Mouse (Mus musculus) heart, postnatal 0 days (tissue): ENCODE measurements around the gene Pdp2.

Experiments
- CTCF ChIP-seq: IDR thresholded peaks from 2 replicates; pipeline ENCODE4 v1.5.1; 2016; ENCODE audit warnings: antibody characterized with exemption, control low read depth, low read depth
- EP300 ChIP-seq: IDR thresholded peaks from 2 replicates; pipeline ENCODE4 v1.6.1; 2016; ENCODE audit warnings: antibody characterized with exemption, low read depth

- TF ChIP-seq EP300 (no peak), CTCF (no peak)
Observed at GRCm38 (mm10) chr8:104591856-104592255, 605 bp downstream of the Pdp2 start.
